Mouse (Mus musculus): Measurements from ENCODE around the gene Pik3cg.

Gene Pik3cg

DNA sequence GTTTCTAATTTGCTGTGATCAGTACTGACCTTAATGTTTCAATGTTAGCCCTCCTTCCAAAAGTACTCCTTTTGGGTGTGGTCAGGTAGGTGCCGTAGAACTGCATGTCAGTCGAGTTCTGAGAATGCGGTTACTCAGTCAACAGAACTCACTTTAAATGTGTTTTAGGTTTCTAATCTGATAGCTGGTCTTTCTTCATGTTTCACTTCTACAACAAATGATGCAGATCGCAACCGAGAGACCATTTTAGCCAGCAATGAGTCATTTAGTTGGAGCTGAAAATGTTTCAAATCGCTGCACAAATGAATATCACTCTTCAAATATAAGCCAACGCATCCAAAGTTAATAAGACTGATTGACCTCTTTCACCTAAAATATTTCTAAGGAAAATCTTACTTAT, 6.5 kb downstream of the Pik3cg start:
- DNase-seq (ENCODE audit: low spot score in 2 of 2) = no peak

DNA sequence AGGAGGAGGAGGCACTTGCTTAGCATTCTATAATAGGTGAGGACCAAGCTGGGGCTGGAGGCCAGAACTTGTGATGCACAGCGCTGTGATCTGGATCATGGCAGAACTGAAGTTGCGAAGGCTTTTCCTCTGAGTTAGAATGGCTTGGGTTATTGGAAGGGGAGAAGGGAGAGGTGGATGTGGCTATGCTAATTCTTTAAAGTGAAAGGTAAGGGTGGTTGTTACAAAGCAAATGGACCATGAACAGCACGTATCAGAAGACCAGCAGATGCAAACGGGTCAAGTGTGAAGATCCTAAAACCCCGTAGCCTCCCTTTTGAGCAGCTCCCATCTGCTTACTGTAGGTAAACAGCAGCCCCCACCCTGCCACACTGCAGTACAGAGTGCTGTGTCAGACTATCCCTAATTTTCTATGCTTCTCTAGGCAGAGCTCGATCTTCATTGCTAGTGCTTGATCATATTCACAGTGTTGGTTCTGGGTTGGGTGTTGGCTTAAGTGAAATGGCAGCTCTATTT, 7.3 kb downstream of the Pik3cg start:
- DNase-seq (ENCODE audit: low spot score in 2 of 2) = no peak

DNA sequence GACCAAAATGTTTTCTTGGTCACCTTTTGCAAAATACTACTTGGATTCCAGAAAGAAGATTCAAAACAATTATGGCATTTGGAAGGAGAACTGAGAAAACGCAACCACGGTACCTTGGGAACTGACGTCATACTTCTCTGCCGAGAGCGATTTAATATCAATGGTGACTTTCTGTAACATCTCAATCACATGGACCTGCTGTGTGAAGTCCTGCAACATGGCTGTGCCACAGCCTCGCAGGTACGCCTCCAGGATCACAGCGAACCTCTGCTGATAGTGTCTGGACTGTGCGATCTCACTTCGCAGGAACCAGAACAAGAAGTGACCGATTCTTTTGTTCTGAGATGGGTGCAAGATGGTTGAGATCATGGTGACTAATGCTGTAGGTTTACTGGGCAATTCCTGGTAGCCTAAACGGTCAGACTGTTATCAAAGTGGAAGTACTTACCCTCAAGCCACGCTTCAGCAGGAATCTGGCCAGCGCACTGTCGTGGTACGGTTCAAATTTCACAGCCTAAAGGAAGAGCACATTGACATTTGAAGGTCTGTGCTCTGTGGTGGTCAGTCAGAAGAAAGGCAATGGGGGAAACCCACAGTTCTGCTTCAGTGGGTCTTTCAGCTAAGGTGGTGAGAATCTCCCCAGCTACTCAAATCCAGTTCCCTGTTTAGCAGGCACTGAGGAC, 7.9 kb downstream of the Pik3cg start:
- DNase-seq (ENCODE audit: low spot score in 2 of 2) = no peak

GRCm38 (mm10) chr12:32199422-32199821, 9.0 kb downstream of the Pik3cg start:
- DNase-seq (ENCODE audit: low spot score in 2 of 2) = no peak

GRCm38 (mm10) chr12:32198025-32198424, 10.4 kb downstream of the Pik3cg start:
- no peak for DNase-seq (ENCODE audit: low spot score in 2 of 2)

DNA sequence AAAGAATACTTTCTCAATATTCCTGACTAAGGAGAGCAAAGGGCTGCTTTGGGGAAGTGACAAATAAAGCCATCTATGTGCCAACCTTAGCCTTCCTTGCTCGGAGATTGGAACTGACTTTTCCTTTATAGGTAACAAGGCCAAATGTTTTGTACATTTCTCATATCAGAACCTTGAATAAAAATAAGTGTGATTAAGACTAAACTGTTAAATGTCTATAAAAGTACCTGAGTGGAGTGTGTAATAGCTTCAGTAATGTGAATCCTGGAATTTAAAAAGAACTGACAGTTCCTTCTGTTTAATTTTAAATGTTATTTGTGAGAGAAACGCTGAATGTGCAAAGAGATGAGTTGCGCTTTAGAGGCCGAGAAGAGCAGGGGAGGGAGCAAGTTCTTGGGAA, 13.5 kb downstream of the Pik3cg start:
- DNase-seq (ENCODE audit: low spot score in 2 of 2) = no peak

- no peak for DNase-seq (ENCODE audit: low spot score in 2 of 2)
Measured at GRCm38 (mm10) chr12:32194358-32194757, 14.1 kb downstream of the Pik3cg start.

- DNase-seq (ENCODE audit: low spot score in 2 of 2) = no peak
Measured at GRCm38 (mm10) chr12:32190927-32191326, 17.5 kb downstream of the Pik3cg start.

DNA sequence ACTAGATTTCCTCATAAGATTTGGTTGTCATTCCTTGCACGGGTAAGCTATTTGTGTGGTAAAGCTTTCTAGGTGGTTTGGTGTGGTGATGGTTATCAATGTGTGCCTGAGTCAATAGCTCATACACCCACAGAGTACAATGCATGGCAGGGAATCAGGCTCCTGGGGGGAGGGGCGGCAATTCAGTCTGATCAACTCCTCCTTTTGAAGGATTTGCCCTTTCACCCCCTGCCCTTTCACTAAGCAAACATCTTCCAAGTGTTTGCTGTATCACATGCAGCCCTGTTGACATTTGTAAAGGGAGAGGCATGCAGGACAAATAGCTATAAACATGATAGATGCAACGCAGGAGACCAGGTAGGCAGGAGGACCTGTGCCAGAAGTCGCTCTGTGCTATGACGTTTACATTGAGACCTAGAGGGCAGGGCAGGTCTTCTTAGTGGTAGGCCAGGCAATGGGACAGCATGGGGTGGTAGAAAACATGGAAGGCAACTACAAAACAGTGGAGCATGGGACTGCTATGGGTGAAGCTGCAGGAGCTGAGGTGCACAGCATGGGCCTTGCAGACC, 20.7 kb downstream of the Pik3cg start:
- no peak for DNase-seq (ENCODE audit: low spot score in 2 of 2)

DNA sequence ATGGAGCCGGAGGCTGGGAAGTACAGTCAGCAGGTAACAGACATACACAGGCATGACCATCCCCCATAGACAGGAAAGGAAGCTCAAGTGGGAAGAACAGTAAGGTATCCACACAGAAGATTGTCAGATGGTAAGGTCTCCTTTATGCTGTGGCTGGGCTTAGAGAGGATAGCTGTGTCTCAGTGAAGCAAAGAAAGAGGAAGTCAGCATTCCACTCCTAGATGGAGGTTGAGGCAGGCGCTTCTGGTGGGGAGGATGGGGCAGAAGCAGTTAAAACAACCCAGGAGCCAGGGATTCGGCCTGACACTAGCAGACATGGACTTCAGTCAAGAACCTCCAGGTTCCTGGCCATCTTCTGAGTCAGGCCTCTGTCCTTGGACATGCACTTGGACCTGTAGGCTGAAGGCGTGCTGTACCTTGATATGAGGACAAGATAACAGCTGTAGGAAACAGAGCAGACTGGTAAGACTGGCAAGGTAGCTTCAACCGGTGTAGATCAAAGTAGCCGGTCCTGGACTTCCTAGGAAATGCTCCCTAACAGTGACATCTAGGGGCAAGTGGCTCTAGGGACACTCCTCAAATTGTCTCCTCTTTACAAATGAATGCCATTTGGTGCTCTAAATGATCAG, 21.7 kb downstream of the Pik3cg start:
- DNase-seq (ENCODE audit: low spot score in 2 of 2) = no peak

- no peak for DNase-seq (ENCODE audit: low spot score in 2 of 2)
Measured at GRCm38 (mm10) chr12:32184874-32185273, 23.6 kb downstream of the Pik3cg start.

DNA sequence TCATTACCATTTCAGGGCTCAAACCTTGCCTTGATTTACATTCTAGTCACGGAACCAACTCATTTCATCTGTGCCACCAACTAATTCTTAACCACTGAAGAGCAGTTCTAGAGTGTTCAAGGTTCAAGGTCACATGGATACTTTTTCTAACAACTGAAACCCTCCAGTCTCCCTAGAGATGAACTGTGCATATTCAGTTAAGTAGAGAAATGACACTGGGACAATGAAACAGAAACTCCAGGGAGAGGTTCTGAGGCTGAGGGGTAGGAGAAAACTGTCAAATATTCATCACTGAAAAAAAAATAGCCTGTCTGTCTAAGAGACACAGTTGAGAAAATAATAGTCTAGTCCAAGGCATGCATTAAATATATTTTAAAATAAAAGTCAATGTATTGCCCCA, 24.9 kb downstream of the Pik3cg start:
- DNase-seq (ENCODE audit: low spot score in 2 of 2) = no peak

- DNase-seq (ENCODE audit: low spot score in 2 of 2) = no peak
Measured at GRCm38 (mm10) chr12:32182632-32183419, 25.6 kb downstream of the Pik3cg start.

- no peak for DNase-seq (ENCODE audit: low spot score in 2 of 2)
Measured at GRCm38 (mm10) chr12:32181885-32182284, 26.6 kb downstream of the Pik3cg start.

DNA sequence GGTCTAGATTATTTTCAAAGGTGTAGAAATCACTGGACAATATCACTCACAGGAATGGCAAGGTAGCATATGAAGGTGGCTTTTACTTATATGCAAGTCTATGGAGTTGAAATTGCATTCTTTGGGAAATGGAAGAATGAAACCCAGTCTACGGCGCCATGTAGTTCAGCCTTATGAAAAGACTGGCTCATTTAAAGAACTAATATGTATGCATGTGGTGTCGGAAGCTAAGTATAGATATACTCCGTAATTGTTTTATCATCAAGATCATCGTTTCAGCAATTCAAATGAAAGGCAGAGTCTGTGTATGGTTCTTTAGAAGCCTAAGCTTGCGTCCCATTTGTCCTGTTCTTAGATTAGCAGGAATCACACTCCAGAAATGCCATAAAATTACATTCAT, 34.0 kb downstream of the Pik3cg start:
- DNase-seq (ENCODE audit: low spot score in 2 of 2) = no peak

DNA sequence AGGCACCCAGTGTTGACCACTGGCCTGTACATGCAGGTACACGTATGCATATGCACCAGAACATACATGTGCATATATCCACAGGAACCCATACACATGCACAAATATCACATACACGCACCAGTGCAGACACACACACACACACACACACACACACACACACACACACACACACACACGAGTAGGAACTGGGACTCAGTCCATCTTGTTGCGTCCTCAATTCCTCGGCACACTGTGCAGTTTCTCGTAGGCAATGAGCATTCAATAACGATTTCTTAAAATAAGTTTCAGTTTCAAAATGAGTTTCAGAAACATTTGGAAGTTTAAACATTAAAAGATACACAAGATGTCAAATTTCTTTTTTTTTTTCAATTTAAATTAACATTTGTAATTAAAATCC, 35.6 kb downstream of the Pik3cg start:
- DNase-seq (ENCODE audit: low spot score in 2 of 2) = no peak

- DNase-seq (ENCODE audit: low spot score in 2 of 2) = no peak
Measured at GRCm38 (mm10) chr12:32169164-32169563, 39.3 kb downstream of the Pik3cg start.

GRCm38 (mm10) chr12:32168751-32169150, 39.7 kb downstream of the Pik3cg start:
- DNase-seq (ENCODE audit: low spot score in 2 of 2) = no peak

- no peak for DNase-seq (ENCODE audit: low spot score in 2 of 2)
Measured at GRCm38 (mm10) chr12:32163706-32164105, 44.8 kb downstream of the Pik3cg start.

GRCm38 (mm10) chr12:32158757-32159156, 49.7 kb downstream of the Pik3cg start:
- DNase-seq (ENCODE audit: low spot score in 2 of 2) = no peak

GRCm38 (mm10) chr12:32146606-32147005, 61.9 kb downstream of the Pik3cg start:
- DNase-seq (ENCODE audit: low spot score in 2 of 2) = no peak

DNA sequence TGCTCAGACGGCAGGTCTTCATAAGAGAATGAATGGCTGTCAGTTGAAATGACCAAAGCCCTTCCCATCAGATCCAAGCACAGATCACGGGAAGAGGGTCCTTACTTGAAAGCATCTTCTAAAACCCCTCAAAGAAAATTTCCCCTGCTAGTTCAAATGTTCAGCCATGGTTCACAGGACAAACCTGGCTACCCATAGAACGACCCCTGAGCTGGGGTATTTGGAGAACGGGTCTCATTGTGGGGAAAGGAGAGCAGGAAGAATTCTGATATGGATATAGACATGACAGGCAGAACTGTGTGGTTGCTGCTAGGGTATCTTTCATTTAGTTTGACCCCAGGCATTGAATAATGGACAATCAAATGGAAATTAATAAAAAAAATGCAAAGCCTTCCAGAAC, 62.8 kb downstream of the Pik3cg start:
- no peak for DNase-seq (ENCODE audit: low spot score in 2 of 2)

Data from cerebellum, postnatal 4 days (tissue).